Mouse (Mus musculus) hindbrain, embryonic 13.5 days (tissue): ENCODE measurements around the gene Zfp764. TPM values are rescaled to one million over a fixed set of nuclear protein-coding genes. Genes with fewer than 3 reads are reported as not detected.
"Not testable (repeated sequence)": the region's sequence is repeated elsewhere in the genome, so short reads cannot be mapped to it uniquely, and the experiment has no call there.

Source experiments
- ATAC-seq: fragments of 200-750 bp; cut with Nextera tagmentation; 2 replicates; pipeline ENCODE4 v1.8.0; 2017; ENCODE audit warnings: moderate TSS enrichment; ENCODE audit not compliant: low FRiP score
- H3K27ac ChIP-seq: fragments of 300-500 bp; sonication (generic); 2 replicates; pipeline ENCODE4 v1.5.1; 2015; ENCODE audit warnings: inconsistent platforms, mild to moderate bottlenecking, moderate library complexity
- H3K27me3 ChIP-seq: fragments of 300-500 bp; sonication (generic); 2 replicates; pipeline ENCODE4 v1.6.1; 2015; ENCODE audit warnings: mild to moderate bottlenecking, inconsistent platforms
- H3K36me3 ChIP-seq: fragments of 300-500 bp; sonication (generic); 2 replicates; pipeline ENCODE4 v1.6.1; 2015; ENCODE audit warnings: mild to moderate bottlenecking, inconsistent platforms
- H3K4me1 ChIP-seq: fragments of 300-500 bp; sonication (generic); replicated peaks from 2 replicates; pipeline ENCODE4 v1.6.1; 2015; ENCODE audit warnings: inconsistent platforms
- H3K4me2 ChIP-seq: fragments of 300-500 bp; sonication (generic); 2 replicates; pipeline ENCODE4 v1.6.1; 2015; ENCODE audit warnings: inconsistent platforms, mild to moderate bottlenecking, moderate library complexity
- H3K4me3 ChIP-seq: fragments of 300-500 bp; sonication (generic); 2 replicates; pipeline ENCODE4 v1.5.1; 2015; ENCODE audit warnings: mild to moderate bottlenecking, inconsistent platforms
- H3K9ac ChIP-seq: fragments of 300-500 bp; sonication (generic); 2 replicates; pipeline ENCODE4 v1.6.1; 2015; ENCODE audit warnings: mild to moderate bottlenecking, inconsistent platforms
- H3K9me3 ChIP-seq: fragments of 300-500 bp; sonication (generic); 2 replicates; pipeline ENCODE4 v1.6.1; 2016; ENCODE audit warnings: inconsistent platforms
- WGBS: fragments of 180-500 bp; shearing (Covaris S2); methylation state at CpG from one replicate; pipeline ENCODE4 v1.1.7; 2015; 5-methylcytosine and 5-hydroxymethylcytosine counted together
- polyA plus RNA-seq: library from polyadenylated mRNA; unstranded; fragments of >200 nt; fragmentation: Nextera tagmentation; extraction: Ambion mirVana; gene quantifications from 2 replicates; pipeline ENCODE4 v1.2.1, GENCODE M21; 2015

The Zfp764 gene
- polyA plus RNA-seq, 1 experiment from 2014 or later, result 4.0 TPM

GRCm38 (mm10) chr7:127421388-127422191 lies 15.0 kb upstream of the Zfp764 start, which contains the start of gene Zfp688:
TSS of gene Zfp688 (minus strand) at chr7:127422068.
- 1% methylated on average over 47 of the region's 48 CpGs for WGBS
- Histone ChIP-seq H3K27me3 (peaks cover 14% of the 10 kb centered on the region), H3K4me3 (peak within 1 kb of the TSS; percentile 75), H3K36me3 (peaks cover 18% of the 10 kb centered on the region), H3K9ac (peak within 1 kb of the TSS; percentile 90), H3K4me1 (peaks cover 14% of the 10 kb centered on the region), H3K9me3 (no peaks in the 10 kb centered on the region), H3K27ac (peak within 1 kb of the TSS; percentile 83), H3K4me2 (peak within 1 kb of the TSS; percentile 98)
- peak; percentile 96 for ATAC-seq

GRCm38 (mm10) chr7:127411418-127411817 lies 4.8 kb upstream of the Zfp764 start:
- H3K9me3 ChIP-seq, result no peaks in the 10 kb centered on the region
- H3K4me1 ChIP-seq, result peaks cover 3% of the 10 kb centered on the region
- no peak overlapping the region for H3K4me3 ChIP-seq
- peaks cover 9% of the 10 kb centered on the region; the same call in 1 of the 2 replicates for H3K36me3 ChIP-seq
- no peak for ATAC-seq
- no peak overlapping the region for H3K27ac ChIP-seq
- H3K4me2 ChIP-seq, result no peak overlapping the region
- WGBS, result 85% methylated on average over 2 of the region's 2 CpGs
- H3K27me3 ChIP-seq, result no peaks in the 10 kb centered on the region
- no peak overlapping the region for H3K9ac ChIP-seq

GRCm38 (mm10) chr7:127404101-127404500 lies 2.5 kb downstream of the Zfp764 start:
- not testable (repeated sequence) for H3K36me3 ChIP-seq, H3K4me2 ChIP-seq, H3K9ac ChIP-seq, ATAC-seq, H3K4me3 ChIP-seq, H3K27ac ChIP-seq, H3K9me3 ChIP-seq, H3K27me3 ChIP-seq
- 95% methylated on average over 6 of the region's 6 CpGs for WGBS
- H3K4me1 ChIP-seq, result peaks cover 11% of the 10 kb centered on the region

GRCm38 (mm10) chr7:127402980-127403379 lies 3.6 kb downstream of the Zfp764 start:
- Histone ChIP-seq H3K4me3 (no peak overlapping the region), H3K4me1 (peaks cover 11% of the 10 kb centered on the region), H3K4me2 (no peak overlapping the region), H3K9me3 (no peaks in the 10 kb centered on the region), H3K36me3 (peaks cover 4% of the 10 kb centered on the region; the same call in 1 of the 2 replicates), H3K9ac (no peak overlapping the region), H3K27ac (no peak overlapping the region), H3K27me3 (0 out of 2 replicates have a peak, but pooled peaks cover 4% of the 10 kb centered on the region)
- 52% methylated on average over 2 of the region's 2 CpGs for WGBS
- no peak for ATAC-seq

- Histone ChIP-seq H3K4me2 (no peak overlapping the region), H3K36me3 (peaks cover 4% of the 10 kb centered on the region; the same call in 1 of the 2 replicates), H3K9ac (no peak overlapping the region), H3K4me1 (no peaks in the 10 kb centered on the region), H3K9me3 (no peaks in the 10 kb centered on the region), H3K27ac (no peak overlapping the region), H3K4me3 (no peak overlapping the region), H3K27me3 (peaks cover 17% of the 10 kb centered on the region)
- ATAC-seq, result no peak
- 65% methylated on average over 3 of the region's 3 CpGs for WGBS
Observed at GRCm38 (mm10) chr7:127400355-127400754, 6.3 kb downstream of the Zfp764 start.

GRCm38 (mm10) chr7:127393944-127394333 lies 12.7 kb downstream of the Zfp764 start:
- Histone ChIP-seq H3K36me3 (peaks cover 15% of the 10 kb centered on the region), H3K4me1 (peaks cover 16% of the 10 kb centered on the region), H3K27ac (peak overlapping the region; percentile 89), H3K9ac (peak overlapping the region; percentile 67), H3K27me3 (peaks cover 13% of the 10 kb centered on the region), H3K4me3 (peak overlapping the region; percentile 65), H3K9me3 (no peaks in the 10 kb centered on the region), H3K4me2 (peak overlapping the region; percentile 85)
- peak; percentile 37; the same call in 1 of the 2 replicates for ATAC-seq
- 27% methylated on average over 7 of the region's 7 CpGs for WGBS

- Histone ChIP-seq H3K27ac (peak within 1 kb of the TSS; percentile 89), H3K4me1 (peaks cover 16% of the 10 kb centered on the region), H3K9me3 (no peaks in the 10 kb centered on the region), H3K4me2 (peak within 1 kb of the TSS; percentile 85), H3K4me3 (peak within 1 kb of the TSS; percentile 65), H3K36me3 (peaks cover 15% of the 10 kb centered on the region), H3K27me3 (peaks cover 13% of the 10 kb centered on the region), H3K9ac (peak within 1 kb of the TSS; percentile 84)
- under 1% methylated on average over 45 of the region's 45 CpGs for WGBS
- ATAC-seq, result peak; percentile 93
Observed at GRCm38 (mm10) chr7:127393157-127393943, 13.3 kb downstream of the Zfp764 start, which contains the start of gene E430018J23Rik. TSS of gene E430018J23Rik (minus strand) at chr7:127393629.

GRCm38 (mm10) chr7:127392251-127392824 lies 14.3 kb downstream of the Zfp764 start:
- Histone ChIP-seq H3K36me3 (peaks cover 15% of the 10 kb centered on the region), H3K4me1 (peaks cover 16% of the 10 kb centered on the region), H3K4me2 (peak overlapping the region; percentile 85), H3K4me3 (peak overlapping the region; percentile 65), H3K27ac (0 out of 2 replicates have a peak overlapping the region, but pooled peaks have one; percentile 89), H3K27me3 (peaks cover 8% of the 10 kb centered on the region), H3K9me3 (no peaks in the 10 kb centered on the region), H3K9ac (peak overlapping the region; percentile 84)
- ATAC-seq, result no peak
- 87% methylated on average over 8 of the region's 8 CpGs for WGBS

- 94% methylated on average over 16 of the region's 16 CpGs for WGBS
- no peak overlapping the region for H3K4me2 ChIP-seq
- no peak for ATAC-seq
Observed at GRCm38 (mm10) chr7:127391538-127391937, 15.1 kb downstream of the Zfp764 start.

GRCm38 (mm10) chr7:127390306-127390705 lies 16.3 kb downstream of the Zfp764 start:
- Histone ChIP-seq H3K27ac (no peak overlapping the region), H3K4me3 (no peak overlapping the region), H3K9me3 (no peaks in the 10 kb centered on the region), H3K4me2 (no peak overlapping the region), H3K4me1 (peaks cover 27% of the 10 kb centered on the region), H3K9ac (no peak overlapping the region), H3K36me3 (peaks cover 18% of the 10 kb centered on the region), H3K27me3 (no peaks in the 10 kb centered on the region)
- no peak for ATAC-seq
- 77% methylated on average over 7 of the region's 7 CpGs for WGBS

More at GRCm38 (mm10) chr7:127391538-127391937, 15.1 kb downstream of the Zfp764 start:
- H3K4me3 ChIP-seq, result no peak overlapping the region
- no peaks in the 10 kb centered on the region for H3K9me3 ChIP-seq
- H3K27ac ChIP-seq, result no peak overlapping the region
- no peak overlapping the region for H3K9ac ChIP-seq
- H3K4me1 ChIP-seq, result peaks cover 16% of the 10 kb centered on the region
- H3K36me3 ChIP-seq, result peaks cover 15% of the 10 kb centered on the region
- H3K27me3 ChIP-seq, result 0 out of 2 replicates have a peak, but pooled peaks cover 4% of the 10 kb centered on the region

- not testable (repeated sequence) for H3K27ac ChIP-seq, H3K27me3 ChIP-seq, H3K4me2 ChIP-seq, H3K9ac ChIP-seq, H3K9me3 ChIP-seq, H3K4me3 ChIP-seq, ATAC-seq
- H3K4me1 ChIP-seq, result peaks cover 20% of the 10 kb centered on the region
- H3K36me3 ChIP-seq, result peaks cover 28% of the 10 kb centered on the region
Observed at GRCm38 (mm10) chr7:127388201-127388600, 18.4 kb downstream of the Zfp764 start.
